Mouse (Mus musculus) liver, embryonic 15.5 days (tissue): Measurements from ENCODE around the gene Gm13288. TPM values are rescaled to one million over a fixed set of nuclear protein-coding genes. Genes with fewer than 3 reads are reported as not detected.

Source experiments
- ATAC-seq: fragments of 200-750 bp; cut with Nextera tagmentation; 2 replicates; pipeline ENCODE4 v1.8.0; 2017; ENCODE audit warnings: moderate number of reproducible peaks, mild to moderate bottlenecking, moderate library complexity; ENCODE audit not compliant: insufficient read depth
- H3K27ac ChIP-seq: fragments of 300-500 bp; sonication (generic); replicated peaks from 2 replicates; pipeline ENCODE4 v1.5.1; 2015; ENCODE audit warnings: mild to moderate bottlenecking, inconsistent platforms
- H3K27me3 ChIP-seq: fragments of 300-500 bp; sonication (generic); 2 replicates; pipeline ENCODE4 v1.6.1; 2015; ENCODE audit warnings: mild to moderate bottlenecking, inconsistent platforms
- H3K36me3 ChIP-seq: fragments of 300-500 bp; sonication (generic); replicated peaks from 2 replicates; pipeline ENCODE4 v1.6.1; 2015; ENCODE audit warnings: moderate library complexity, mild to moderate bottlenecking, inconsistent platforms
- H3K4me1 ChIP-seq: fragments of 300-500 bp; sonication (generic); replicated peaks from 2 replicates; pipeline ENCODE4 v1.6.1; 2015; ENCODE audit warnings: inconsistent platforms
- H3K4me2 ChIP-seq: fragments of 300-500 bp; sonication (generic); 2 replicates; pipeline ENCODE4 v1.6.1; 2015; ENCODE audit warnings: moderate library complexity, mild to moderate bottlenecking, inconsistent platforms
- H3K4me3 ChIP-seq: fragments of 300-500 bp; sonication (generic); replicated peaks from 2 replicates; pipeline ENCODE4 v1.5.1; 2015; ENCODE audit warnings: mild to moderate bottlenecking, inconsistent platforms
- H3K9ac ChIP-seq: fragments of 300-500 bp; sonication (generic); 2 replicates; pipeline ENCODE4 v1.6.1; 2015; ENCODE audit warnings: moderate library complexity, mild to moderate bottlenecking, inconsistent platforms
- H3K9me3 ChIP-seq: fragments of 300-500 bp; sonication (generic); replicated peaks from 2 replicates; pipeline ENCODE4 v1.6.1; 2016; ENCODE audit warnings: inconsistent platforms
- WGBS: fragments of 180-500 bp; shearing (Covaris S2); methylation state at CpG from one replicate; pipeline ENCODE4 v1.1.7; 2015; ENCODE audit warnings: mixed read lengths; ENCODE audit not compliant: insufficient replicate concordance; 5-methylcytosine and 5-hydroxymethylcytosine counted together
- polyA plus RNA-seq: library from polyadenylated mRNA; unstranded; fragments of >200 nt; fragmentation: Nextera tagmentation; extraction: Ambion mirVana; gene quantifications from 2 replicates; pipeline ENCODE4 v1.2.1, GENCODE M21; 2015

Gm13288 gene
- polyA plus RNA-seq, 1 experiment from 2014 or later, result not detected

DNA sequence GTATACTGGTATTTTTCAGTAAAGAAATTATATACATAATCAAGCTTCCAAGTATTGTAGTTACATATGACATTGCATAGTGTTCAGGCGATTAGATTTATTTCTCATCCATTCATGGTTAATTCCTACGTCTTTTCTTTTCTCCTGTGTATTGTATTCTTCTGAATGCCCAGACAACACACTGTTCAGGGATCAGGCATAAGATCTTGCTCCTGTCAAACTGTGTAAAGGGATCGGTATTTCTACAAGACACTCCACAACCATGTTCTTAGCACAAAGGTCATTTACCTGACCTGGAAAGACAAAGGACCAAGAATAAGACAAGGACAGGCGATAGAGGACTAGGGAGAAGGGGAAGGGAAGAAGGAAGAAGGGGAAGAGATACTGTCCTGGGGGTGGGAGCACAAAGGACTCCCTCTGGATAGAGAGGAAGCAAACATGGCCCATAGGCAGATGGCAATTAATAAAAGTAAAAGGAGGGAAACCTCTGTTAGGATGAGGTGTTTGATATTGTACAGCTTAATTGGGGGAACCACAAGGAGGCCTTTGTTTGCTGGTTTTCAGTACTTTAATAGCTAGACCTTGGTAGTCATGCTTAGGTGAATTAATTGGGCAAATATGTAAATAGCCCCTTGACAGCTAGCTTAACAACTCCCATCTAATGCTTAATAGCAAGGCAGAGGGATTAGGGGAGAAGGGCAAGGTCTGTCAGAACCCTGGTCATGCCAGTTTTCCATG, 45.9 kb downstream of the Gm13288 start:
- no peak overlapping the region for H3K9ac ChIP-seq
- ATAC-seq, result no peak
- no peaks in the 10 kb centered on the region for H3K9me3 ChIP-seq
- H3K4me3 ChIP-seq, result no peak overlapping the region
- H3K27ac ChIP-seq, result no peak overlapping the region
- no peaks in the 10 kb centered on the region for H3K4me1 ChIP-seq
- H3K27me3 ChIP-seq, result no peaks in the 10 kb centered on the region
- no peaks in the 10 kb centered on the region for H3K36me3 ChIP-seq
- H3K4me2 ChIP-seq, result no peak overlapping the region
- 59% methylated on average over 4 of the region's 4 CpGs for WGBS

Other genes with a start within 250 kb of the Gm13288 start
- not detected in 2 replicates for gene Ifna15, start 247.3 kb upstream of the Gm13288 start, polyA plus RNA-seq
- gene Ifna14, start 233.7 kb upstream of the Gm13288 start, polyA plus RNA-seq, result not detected in 2 replicates
- not detected in 2 replicates for gene Ifna9, start 213.1 kb upstream of the Gm13288 start, polyA plus RNA-seq
- not detected in 2 replicates for gene Ifna12, start 202.2 kb upstream of the Gm13288 start, polyA plus RNA-seq
- gene C87499, start 171.1 kb upstream of the Gm13288 start, polyA plus RNA-seq, result not detected in 2 replicates
- gene Ifna13, start 161.1 kb upstream of the Gm13288 start, polyA plus RNA-seq, result not detected in 2 replicates
- not detected in 2 replicates for gene Ifna16, start 128.6 kb upstream of the Gm13288 start, polyA plus RNA-seq
- gene Ifna2, start 121.6 kb upstream of the Gm13288 start, polyA plus RNA-seq, result not detected in 2 replicates
- not detected in 2 replicates for gene Ifnab, start 114.2 kb upstream of the Gm13288 start, polyA plus RNA-seq
- gene Gm26566, start 83.7 kb upstream of the Gm13288 start, polyA plus RNA-seq, result 0.20 and 0.51 TPM in 2 replicates
- 22.3 and 22.6 TPM in 2 replicates for gene Klhl9, start 83.1 kb upstream of the Gm13288 start, polyA plus RNA-seq
- not detected in 2 replicates for gene Gm13271, start 50.7 kb upstream of the Gm13288 start, polyA plus RNA-seq
- not detected in 2 replicates for gene Gm13283, start 45.4 kb upstream of the Gm13288 start, polyA plus RNA-seq
- not detected in 2 replicates for gene Gm13290, start 31.7 kb upstream of the Gm13288 start, polyA plus RNA-seq
- gene Gm13289, start 28.6 kb upstream of the Gm13288 start, polyA plus RNA-seq, result not detected in 2 replicates
- not detected in 2 replicates for gene Gm13272, start 25.7 kb upstream of the Gm13288 start, polyA plus RNA-seq
- gene Ifnz, start 23.4 kb upstream of the Gm13288 start, polyA plus RNA-seq, result not detected in 2 replicates
- gene Gm13276, start 19.8 kb upstream of the Gm13288 start, polyA plus RNA-seq, result not detected in 2 replicates
- not detected in 2 replicates for gene Gm13277, start 16.9 kb upstream of the Gm13288 start, polyA plus RNA-seq
- gene Gm13278, start 14.0 kb upstream of the Gm13288 start, polyA plus RNA-seq, result not detected in 2 replicates
- gene Gm13275, start 11.0 kb upstream of the Gm13288 start, polyA plus RNA-seq, result not detected in 2 replicates
- not detected in 2 replicates for gene Gm13279, start 8.1 kb upstream of the Gm13288 start, polyA plus RNA-seq
- gene Gm13285, start 5.9 kb upstream of the Gm13288 start, polyA plus RNA-seq, result 0.20 TPM in 1 of 2 replicates, not detected in the other
- not detected in 2 replicates for gene Gm13287, start 2.3 kb upstream of the Gm13288 start, polyA plus RNA-seq
- not detected in 2 replicates for gene Ifna7, start 10.7 kb downstream of the Gm13288 start, polyA plus RNA-seq
- not detected in 2 replicates for gene Ifna11, start 14.4 kb downstream of the Gm13288 start, polyA plus RNA-seq
- gene Ifna6, start 21.9 kb downstream of the Gm13288 start, polyA plus RNA-seq, result not detected in 2 replicates
- gene Ifna5, start 30.0 kb downstream of the Gm13288 start, polyA plus RNA-seq, result not detected in 2 replicates
- not detected in 2 replicates for gene Ifna4, start 36.3 kb downstream of the Gm13288 start, polyA plus RNA-seq
- gene Ifna1, start 44.6 kb downstream of the Gm13288 start, polyA plus RNA-seq, result not detected in 2 replicates
- not detected in 2 replicates for gene Ifne, start 74.7 kb downstream of the Gm13288 start, polyA plus RNA-seq